Mouse (Mus musculus) CH12.LX (cell line): Measurements from ENCODE around the gene Nup54. TPM values are rescaled to one million over a fixed set of nuclear protein-coding genes. Genes with fewer than 3 reads are reported as not detected.

ENCODE experiments used
- DNase-seq: peaks from one replicate; pipeline ENCODE4 v3.0.0-alpha.2; 2013; ENCODE audit errors: extremely low read depth
- H3K27ac ChIP-seq: 2 replicates; pipeline ENCODE4 v1.5.1; 2012; ENCODE audit warnings: low read depth, mild to moderate bottlenecking, control low read depth, moderate library complexity; ENCODE audit not compliant: insufficient read depth
- H3K27me3 ChIP-seq: replicated peaks from 2 replicates; pipeline ENCODE3; 2012; ENCODE audit warnings: inconsistent platforms
- H3K36me3 ChIP-seq, 2 experiments: replicated peaks in 1 of 2; 2 replicates each; pipeline versions ENCODE3 to v1.6.1; 2012; ENCODE audit warnings: inconsistent platforms in 1 of 2, low read length in 1 of 2, mild to moderate bottlenecking in 1 of 2, mixed read lengths in 1 of 2, moderate library complexity in 1 of 2; ENCODE audit not compliant: control insufficient read depth in 1 of 2, insufficient read depth in 1 of 2
- H3K4me1 ChIP-seq, 2 experiments: 2 replicates each; pipeline ENCODE4 v1.6.1; 2012; ENCODE audit warnings: inconsistent platforms in 1 of 2, moderate library complexity in 1 of 2; ENCODE audit not compliant: insufficient read depth in 2 of 2, control insufficient read depth in 1 of 2
- H3K4me2 ChIP-seq: 2 replicates; pipeline ENCODE4 v1.6.1; 2012; ENCODE audit warnings: low read depth, mild to moderate bottlenecking, control low read depth; ENCODE audit not compliant: poor library complexity, insufficient read depth, severe bottlenecking
- H3K4me3 ChIP-seq, 3 experiments: fragments of 150-350 bp in 1 of 3; sonication (generic) in 1 of 3; replicated peaks in 1 of 3; 2 replicates each; pipeline versions ENCODE3 to v1.5.1; 2011 to 2012; ENCODE audit warnings: low read depth in 2 of 3, low read length in 2 of 3, mild to moderate bottlenecking in 2 of 3, moderate library complexity in 2 of 3, control low read depth in 1 of 3, improper control_type of control experiment in 1 of 3, inconsistent platforms in 1 of 3, mixed read lengths in 1 of 3; ENCODE audit not compliant: poor library complexity in 1 of 3
- H3K79me2 ChIP-seq: replicated peaks from 2 replicates; pipeline ENCODE4 v1.6.1; 2012; ENCODE audit warnings: mild to moderate bottlenecking, moderate library complexity; ENCODE audit not compliant: control insufficient read depth, poor library complexity, insufficient read depth, severe bottlenecking; ENCODE audit errors: extremely low read depth
- H3K9ac ChIP-seq: 2 replicates; pipeline ENCODE4 v1.6.1; 2012; ENCODE audit warnings: low read depth, mild to moderate bottlenecking, control low read depth, moderate library complexity; ENCODE audit not compliant: insufficient read depth
- H3K9me3 ChIP-seq: replicated peaks from 2 replicates; pipeline ENCODE3; 2012; ENCODE audit warnings: low read length, inconsistent platforms, mixed read lengths
- BHLHE40 ChIP-seq: IDR thresholded peaks from 2 replicates; pipeline ENCODE4 v1.6.1; 2011; ENCODE audit warnings: mild to moderate bottlenecking, low read depth, low read length, improper control_type of control experiment
- CHD2 ChIP-seq: IDR thresholded peaks from 2 replicates; pipeline ENCODE4 v1.6.1; 2011; ENCODE audit warnings: low read length, improper control_type of control experiment
- E2F4 ChIP-seq: IDR thresholded peaks from 2 replicates; pipeline ENCODE4 v1.6.1; 2011; ENCODE audit warnings: low read depth, low read length, improper control_type of control experiment; ENCODE audit not compliant: insufficient replicate concordance
- EP300 ChIP-seq: IDR thresholded peaks from 2 replicates; pipeline ENCODE4 v1.6.1; 2011; ENCODE audit warnings: low read length, improper control_type of control experiment
- ETS1 ChIP-seq: conservative IDR thresholded peaks from 2 replicates; pipeline ENCODE4 v1.6.1; 2012; ENCODE audit warnings: low read depth, mild to moderate bottlenecking, inconsistent platforms, low read length, improper control_type of control experiment, moderate library complexity
- IRF4 ChIP-seq: IDR thresholded peaks from 2 replicates; pipeline ENCODE4 v1.6.1; 2014; ENCODE audit warnings: low read depth, mild to moderate bottlenecking, inconsistent platforms, low read length, improper control_type of control experiment
- JUN ChIP-seq: IDR thresholded peaks from 2 replicates; pipeline ENCODE4 v1.6.1; 2011; ENCODE audit warnings: low read depth, mild to moderate bottlenecking, low read length, improper control_type of control experiment, moderate library complexity; ENCODE audit not compliant: insufficient read depth
- JUND ChIP-seq: conservative IDR thresholded peaks from 2 replicates; pipeline ENCODE4 v1.6.1; 2011; ENCODE audit warnings: low read depth, low read length, improper control_type of control experiment
- KAT2A ChIP-seq: IDR thresholded peaks from 2 replicates; pipeline ENCODE4 v1.6.1; 2012; ENCODE audit warnings: low read length, improper control_type of control experiment, inconsistent platforms; ENCODE audit not compliant: insufficient replicate concordance
- MEF2A ChIP-seq: IDR thresholded peaks from 2 replicates; pipeline ENCODE4 v1.6.1; 2014; ENCODE audit warnings: low read depth, mild to moderate bottlenecking, inconsistent platforms, low read length, improper control_type of control experiment, borderline replicate concordance
- MYC ChIP-seq: IDR thresholded peaks from 2 replicates; pipeline ENCODE4 v1.6.1; 2011; ENCODE audit warnings: low read depth, mild to moderate bottlenecking, improper control_type of control experiment, low read length
- NELFE ChIP-seq: IDR thresholded peaks from 2 replicates; pipeline ENCODE4 v1.6.1; 2011; ENCODE audit warnings: low read depth, low read length, improper control_type of control experiment
- POLR2A ChIP-seq: IDR thresholded peaks from 2 replicates; pipeline ENCODE4 v1.6.1; 2011; ENCODE audit warnings: low read depth, mild to moderate bottlenecking, improper control_type of control experiment, low read length
- RCOR1 ChIP-seq: conservative IDR thresholded peaks from 2 replicates; pipeline ENCODE4 v1.6.1; 2012; ENCODE audit warnings: low read depth, mild to moderate bottlenecking, inconsistent platforms, low read length, improper control_type of control experiment
- SIN3A ChIP-seq: IDR thresholded peaks from 2 replicates; pipeline ENCODE4 v1.6.1; 2012; ENCODE audit warnings: low read length, improper control_type of control experiment, inconsistent platforms
- TBP ChIP-seq: conservative IDR thresholded peaks from 2 replicates; pipeline ENCODE4 v1.6.1; 2011; ENCODE audit warnings: low read depth, low read length, improper control_type of control experiment
- TCF12 ChIP-seq: IDR thresholded peaks from 2 replicates; pipeline ENCODE4 v1.6.1; 2014; ENCODE audit warnings: low read depth, mild to moderate bottlenecking, inconsistent platforms, low read length, improper control_type of control experiment
- USF1 ChIP-seq: IDR thresholded peaks from 2 replicates; pipeline ENCODE4 v1.6.1; 2014; ENCODE audit warnings: low read depth, mild to moderate bottlenecking, inconsistent platforms, low read length, improper control_type of control experiment
- ZNF384 ChIP-seq: IDR thresholded peaks from 2 replicates; pipeline ENCODE4 v1.6.1; 2012; ENCODE audit warnings: low read depth, low read length, improper control_type of control experiment, inconsistent platforms
- dilution Hi-C: fragments of 300-500 bp; cut with MboI; formaldehyde crosslinking; loops from 2 replicates; pipeline ENCODE4 v1.14.3; 2020; ENCODE audit warnings: low sequenced_read_pairs; ENCODE audit not compliant: extremely low pct_unique_long_range_greater_than_20kb, extremely low pct_ligation_motif_present
- in situ Hi-C: fragments of 300-500 bp; cut with MboI; formaldehyde crosslinking; loops from 3 replicates; pipeline ENCODE4 v1.14.3; 2019; ENCODE audit warnings: low sequenced_read_pairs, low pct_ligation_motif_present, low pct_unique_long_range_greater_than_20kb, mixed read lengths
- polyA plus RNA-seq: library from polyadenylated mRNA; unstranded; fragments of >175 nt; gene quantifications from 2 replicates; pipeline ENCODE4 v1.2.1, GENCODE M21; 2012; ENCODE audit warnings: low read depth; ENCODE audit not compliant: insufficient read length
- total RNA-seq, 2 experiments: library from RNA; depleted of rRNA; stranded (reverse); fragments of 300-350 nt in 1 of 2; fragments of >200 nt in 1 of 2; gene quantifications; 2 replicates each; pipeline ENCODE4 v1.2.3; 2012 to 2014

The Nup54 gene
- total and polyA plus RNA-seq, 3 experiments = 41.9 to 90.5 (median 72.5) TPM

DNA sequence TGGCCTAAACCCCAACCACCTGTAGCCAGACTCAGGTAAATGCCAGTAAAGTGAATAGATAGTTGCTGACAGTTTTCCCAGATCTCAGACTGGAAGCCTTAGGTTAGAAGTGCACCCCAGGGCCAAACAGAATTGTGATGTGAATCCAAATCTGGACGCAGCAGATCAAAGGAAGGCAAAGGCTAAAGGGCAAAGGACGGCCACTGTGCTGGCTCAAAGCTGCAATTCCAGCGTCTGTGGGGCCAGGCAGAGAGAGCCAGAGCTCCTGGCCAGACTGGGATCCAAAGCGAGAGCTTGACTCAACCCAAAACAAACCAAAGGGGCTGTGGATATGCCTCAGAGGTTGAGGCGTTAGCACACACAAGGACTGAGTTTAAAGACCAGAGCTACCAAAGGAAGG is 23.7 kb upstream of the Nup54 start:
- Histone ChIP-seq H3K4me2 (no peak overlapping the region), H3K9me3 (no peaks in the 10 kb centered on the region), H3K9ac (no peak overlapping the region), H3K4me3 (no peak overlapping the region), H3K4me1 (no peaks in the 10 kb centered on the region), H3K36me3 (peaks cover 0 to 39% of the 10 kb centered on the region in 2 experiments), H3K27ac (no peak overlapping the region), H3K79me2 (no peaks in the 10 kb centered on the region), H3K27me3 (no peaks in the 10 kb centered on the region)
- no peak for DNase-seq
- no peak for TF ChIP-seq JUN
- no peak for TF ChIP-seq KAT2A
- no peak for TF ChIP-seq JUND
- TF ChIP-seq RCOR1 = no peak
- dilution Hi-C loops = no loop called here
- in situ Hi-C loops = loop anchor here (25.0 kb wide), 1 partner anchor 204 kb away; no protein-coding TSS in a partner anchor

- Histone ChIP-seq H3K36me3 (peaks cover 0 to 44% of the 10 kb centered on the region in 2 experiments), H3K9ac (no peak overlapping the region), H3K9me3 (no peaks in the 10 kb centered on the region), H3K4me3 (no peak overlapping the region), H3K4me2 (no peak overlapping the region), H3K27me3 (no peaks in the 10 kb centered on the region), H3K27ac (no peak overlapping the region), H3K4me1 (peaks cover 3 to 7% of the 10 kb centered on the region in 2 experiments; a peak in 3 of 4 replicates), H3K79me2 (no peaks in the 10 kb centered on the region)
- DNase-seq = no peak
- in situ Hi-C loops = loop anchor here (25.0 kb wide), 1 partner anchor 205 kb away; no protein-coding TSS in a partner anchor
- TF ChIP-seq ZNF384 (no peak), NELFE (no peak), ETS1 (no peak), MEF2A (no peak)
- dilution Hi-C loops = no loop called here
Measured at GRCm38 (mm10) chr5:92457410-92457809, 22.4 kb upstream of the Nup54 start.

DNA sequence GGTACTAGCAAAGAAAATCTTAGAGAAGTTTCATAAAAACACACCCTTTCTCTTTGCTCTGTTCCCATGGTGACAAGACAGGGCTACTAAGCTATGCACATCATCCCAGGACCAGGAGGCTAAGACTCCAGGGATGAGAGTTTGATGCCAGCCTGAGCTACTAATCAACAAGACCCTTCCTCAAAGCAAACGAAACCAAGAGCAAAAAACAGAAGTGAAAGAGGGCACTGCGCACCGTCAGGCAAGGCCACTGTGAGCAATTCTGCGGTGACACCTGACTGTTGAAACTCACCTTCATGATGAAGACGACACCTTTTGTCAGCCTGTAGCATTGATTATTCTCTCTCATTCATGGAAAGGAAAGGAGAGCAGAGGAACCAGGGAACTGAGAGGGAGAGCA is 17.9 kb upstream of the Nup54 start:
- no peak overlapping the region for H3K4me3 ChIP-seq
- no peaks in the 10 kb centered on the region for H3K9me3 ChIP-seq
- no peak for DNase-seq
- H3K27ac ChIP-seq = no peak overlapping the region
- dilution Hi-C loops (no loop called here), in situ Hi-C loops (loop anchor here (25.0 kb wide), 1 partner anchor 209 kb away; no protein-coding TSS in a partner anchor)
- peaks cover 8 to 74% of the 10 kb centered on the region in 2 experiments for H3K36me3 ChIP-seq
- H3K4me2 ChIP-seq = no peak overlapping the region
- no peak for TF ChIP-seq JUND
- TF ChIP-seq ETS1 = no peak
- no peak for TF ChIP-seq POLR2A
- no peak for TF ChIP-seq SIN3A
- TF ChIP-seq EP300 = peak; percentile 74
- TF ChIP-seq BHLHE40 = 0 out of 2 replicates have a peak, but pooled peaks have one; percentile 19
- TF ChIP-seq CHD2 = no peak
- TF ChIP-seq TBP = no peak
- TF ChIP-seq E2F4 = no peak
- 0 out of 2 replicates have a peak, but pooled peaks have one; percentile 28 for TF ChIP-seq TCF12
- peak; percentile 87 for TF ChIP-seq IRF4
- TF ChIP-seq USF1 = no peak
- TF ChIP-seq MYC = no peak
- H3K27me3 ChIP-seq = no peaks in the 10 kb centered on the region
- no peak overlapping the region for H3K9ac ChIP-seq
- peaks cover 3 to 7% of the 10 kb centered on the region in 2 experiments; a peak in 3 of 4 replicates for H3K4me1 ChIP-seq
- H3K79me2 ChIP-seq = no peaks in the 10 kb centered on the region
